Mouse (Mus musculus) olfactory bulb, adult 2 months (tissue): Measurements from ENCODE around the gene Brpf1.

ENCODE experiments used
- CTCF ChIP-seq: fragments of 200-500 bp; IDR thresholded peaks from 2 replicates; pipeline ENCODE4 v1.5.1; 2012; ENCODE audit warnings: low read depth, mild to moderate bottlenecking, low read length, moderate library complexity; ENCODE audit not compliant: insufficient read depth
- POLR2A ChIP-seq: fragments of 200-500 bp; IDR thresholded peaks from 2 replicates; pipeline ENCODE4 v1.6.1; 2012; ENCODE audit warnings: mild to moderate bottlenecking, low read depth, low read length, moderate library complexity; ENCODE audit not compliant: insufficient read depth

DNA sequence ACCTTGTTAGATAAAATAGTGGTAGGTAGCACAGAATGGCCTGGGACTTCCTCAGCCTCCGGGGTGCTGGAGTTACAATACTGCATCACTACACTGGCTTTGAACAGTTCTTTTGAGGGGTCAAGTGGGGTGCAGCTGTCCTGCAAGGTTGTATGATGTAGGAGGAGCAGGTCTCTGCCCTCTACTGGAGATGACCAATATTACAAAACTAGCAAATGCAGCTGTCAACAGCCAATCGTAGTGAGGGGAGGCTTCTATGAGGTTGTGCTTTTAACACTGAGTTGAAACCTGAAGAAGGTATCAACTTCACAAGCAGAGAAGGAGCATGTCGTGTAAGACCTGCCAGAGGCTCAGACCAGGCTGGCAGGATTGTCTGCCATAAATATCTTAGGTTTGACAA lies 4.7 kb upstream of the Brpf1 start:
- no peak for TF ChIP-seq POLR2A
- no peak for TF ChIP-seq CTCF
